Mouse (Mus musculus) liver, embryonic 11.5 days (tissue): ENCODE data around the gene Pde8a. TPM values are rescaled to one million over a fixed set of nuclear protein-coding genes. Genes with fewer than 3 reads are reported as not detected.

Experiments
- ATAC-seq: fragments of 200-750 bp; cut with Nextera tagmentation; replicated peaks from 2 replicates; pipeline ENCODE4 v1.8.0; 2017; ENCODE audit warnings: moderate number of reproducible peaks, mild to moderate bottlenecking, moderate TSS enrichment, moderate library complexity; ENCODE audit not compliant: low FRiP score
- DNase-seq: peaks from one replicate; pipeline ENCODE4 v3.0.0-alpha.2; 2017; ENCODE audit warnings: low spot score
- H3K27ac ChIP-seq: fragments of 300-500 bp; sonication (generic); 2 replicates; pipeline ENCODE4 v1.5.1; 2014; ENCODE audit warnings: mild to moderate bottlenecking, low read depth, low read length, control low read depth
- H3K27me3 ChIP-seq: fragments of 300-500 bp; sonication (generic); replicated peaks from 2 replicates; pipeline ENCODE4 v1.6.1; 2014; ENCODE audit warnings: low read length, mixed read lengths; ENCODE audit not compliant: control insufficient read depth, insufficient read depth
- H3K36me3 ChIP-seq: fragments of 300-500 bp; sonication (generic); 2 replicates; pipeline ENCODE4 v1.6.1; 2014; ENCODE audit warnings: mild to moderate bottlenecking, low read length, moderate library complexity, mixed read lengths; ENCODE audit not compliant: control insufficient read depth, insufficient read depth
- H3K4me1 ChIP-seq: fragments of 300-500 bp; sonication (generic); replicated peaks from 2 replicates; pipeline ENCODE4 v1.6.1; 2014; ENCODE audit warnings: low read length, mixed read lengths; ENCODE audit not compliant: control insufficient read depth, insufficient read depth
- H3K4me2 ChIP-seq: fragments of 300-500 bp; sonication (generic); 2 replicates; pipeline ENCODE4 v1.6.1; 2014; ENCODE audit warnings: mild to moderate bottlenecking, control low read depth, moderate library complexity
- H3K4me3 ChIP-seq: fragments of 300-500 bp; sonication (generic); 2 replicates; pipeline ENCODE4 v1.5.1; 2014; ENCODE audit warnings: low read depth, low read length, control low read depth
- H3K9ac ChIP-seq: fragments of 300-500 bp; sonication (generic); 2 replicates; pipeline ENCODE4 v1.6.1; 2014; ENCODE audit warnings: low read depth, low read length, control low read depth
- H3K9me3 ChIP-seq: fragments of 300-500 bp; sonication (generic); 2 replicates; pipeline ENCODE4 v1.6.1; 2016; ENCODE audit warnings: low read length, inconsistent platforms, mixed read lengths; ENCODE audit not compliant: control insufficient read depth
- WGBS: fragments of 180-500 bp; shearing (Covaris S2); extraction: QIAGEN DNeasy Blood & Tissue Kit; methylation state at CpG from one replicate; pipeline ENCODE4 v1.1.7; 2014; 5-methylcytosine and 5-hydroxymethylcytosine counted together
- polyA plus RNA-seq: library from polyadenylated mRNA; unstranded; fragments of >200 nt; fragmentation: Nextera tagmentation; extraction: Ambion mirVana; gene quantifications from 2 replicates; pipeline ENCODE4 v1.2.1, GENCODE M21; 2014

Pde8a gene
- polyA plus RNA-seq, 1 experiment from 2014 or later, result 1.9 TPM

- WGBS, result 57% methylated on average over 15 of the region's 15 CpGs
- peak overlapping the region; percentile 99 for H3K4me3 ChIP-seq
- no peak for ATAC-seq
- peak overlapping the region; percentile 55 for H3K9ac ChIP-seq
- no peak for DNase-seq
- H3K36me3 ChIP-seq, result peaks cover 28% of the 10 kb centered on the region
- H3K27me3 ChIP-seq, result no peaks in the 10 kb centered on the region
- no peaks in the 10 kb centered on the region for H3K9me3 ChIP-seq
- no peak overlapping the region for H3K27ac ChIP-seq
- peaks cover 16% of the 10 kb centered on the region for H3K4me1 ChIP-seq
- H3K4me2 ChIP-seq, result peak overlapping the region; percentile 63
Observed at GRCm38 (mm10) chr7:81345447-81346170, 132.2 kb downstream of the Pde8a start.

- DNase-seq, result no peak
- WGBS, result 63% methylated on average over 7 of the region's 7 CpGs
- peaks cover 8% of the 10 kb centered on the region for H3K4me1 ChIP-seq
- no peak overlapping the region for H3K9ac ChIP-seq
- no peak overlapping the region for H3K4me3 ChIP-seq
- no peaks in the 10 kb centered on the region for H3K27me3 ChIP-seq
- H3K4me2 ChIP-seq, result no peak overlapping the region
- H3K36me3 ChIP-seq, result peaks cover 6% of the 10 kb centered on the region
- H3K9me3 ChIP-seq, result no peaks in the 10 kb centered on the region
- no peak for ATAC-seq
- H3K27ac ChIP-seq, result no peak overlapping the region
Observed at GRCm38 (mm10) chr7:81348206-81348605, 134.8 kb downstream of the Pde8a start.

GRCm38 (mm10) chr7:81351826-81352225, 138.4 kb downstream of the Pde8a start:
- Histone ChIP-seq H3K4me2 (no peak overlapping the region), H3K36me3 (no peaks in the 10 kb centered on the region), H3K9ac (no peak overlapping the region), H3K4me1 (no peaks in the 10 kb centered on the region), H3K27me3 (peaks cover 7% of the 10 kb centered on the region), H3K9me3 (no peaks in the 10 kb centered on the region), H3K4me3 (no peak overlapping the region), H3K27ac (no peak overlapping the region)
- no peak for DNase-seq
- ATAC-seq, result no peak
- 79% methylated on average over 4 of the region's 4 CpGs for WGBS

GRCm38 (mm10) chr7:81355746-81356145, 142.3 kb downstream of the Pde8a start:
- DNase-seq, result no peak
- Histone ChIP-seq H3K9me3 (no peaks in the 10 kb centered on the region), H3K27ac (no peak overlapping the region), H3K4me3 (no peak overlapping the region), H3K4me2 (no peak overlapping the region), H3K27me3 (peaks cover 7% of the 10 kb centered on the region), H3K4me1 (no peaks in the 10 kb centered on the region), H3K9ac (no peak overlapping the region), H3K36me3 (no peaks in the 10 kb centered on the region)
- 83% methylated on average over 7 of the region's 7 CpGs for WGBS
- no peak for ATAC-seq

GRCm38 (mm10) chr7:81356360-81356759, 143.0 kb downstream of the Pde8a start:
- peaks cover 7% of the 10 kb centered on the region for H3K27me3 ChIP-seq
- no peak overlapping the region for H3K27ac ChIP-seq
- H3K36me3 ChIP-seq, result no peaks in the 10 kb centered on the region
- no peak overlapping the region for H3K9ac ChIP-seq
- WGBS, result 78% methylated on average over 1 of the region's 1 CpGs
- no peaks in the 10 kb centered on the region for H3K4me1 ChIP-seq
- H3K4me3 ChIP-seq, result no peak overlapping the region
- H3K4me2 ChIP-seq, result no peak overlapping the region
- no peaks in the 10 kb centered on the region for H3K9me3 ChIP-seq
- no peak for ATAC-seq
- DNase-seq, result no peak

GRCm38 (mm10) chr7:81356975-81357374, 143.6 kb downstream of the Pde8a start:
- ATAC-seq, result no peak

GRCm38 (mm10) chr7:81367946-81368345, 154.6 kb downstream of the Pde8a start:
- Histone ChIP-seq H3K9ac (no peak overlapping the region), H3K4me3 (no peak overlapping the region), H3K27ac (no peak overlapping the region), H3K27me3 (0 out of 2 replicates have a peak, but pooled peaks cover 5% of the 10 kb centered on the region), H3K9me3 (no peaks in the 10 kb centered on the region), H3K4me2 (no peak overlapping the region), H3K36me3 (no peaks in the 10 kb centered on the region), H3K4me1 (no peaks in the 10 kb centered on the region)
- 75% methylated on average over 3 of the region's 3 CpGs for WGBS
- DNase-seq (no peak), ATAC-seq (no peak)

More at GRCm38 (mm10) chr7:81356975-81357374, 143.6 kb downstream of the Pde8a start:
- no peak overlapping the region for H3K4me2 ChIP-seq
- no peak for DNase-seq
- H3K36me3 ChIP-seq, result no peaks in the 10 kb centered on the region
- no peaks in the 10 kb centered on the region for H3K4me1 ChIP-seq
- H3K9ac ChIP-seq, result no peak overlapping the region
- H3K27ac ChIP-seq, result no peak overlapping the region
- H3K9me3 ChIP-seq, result no peaks in the 10 kb centered on the region
- 78% methylated on average over 7 of the region's 7 CpGs for WGBS
- H3K27me3 ChIP-seq, result peaks cover 7% of the 10 kb centered on the region
- no peak overlapping the region for H3K4me3 ChIP-seq

GRCm38 (mm10) chr7:81369724-81370123, 156.3 kb downstream of the Pde8a start:
- Histone ChIP-seq H3K4me2 (no peak overlapping the region), H3K9ac (no peak overlapping the region), H3K4me1 (no peaks in the 10 kb centered on the region), H3K9me3 (no peaks in the 10 kb centered on the region), H3K27ac (no peak overlapping the region), H3K27me3 (0 out of 2 replicates have a peak, but pooled peaks cover 5% of the 10 kb centered on the region), H3K4me3 (no peak overlapping the region), H3K36me3 (no peaks in the 10 kb centered on the region)
- 60% methylated on average over 3 of the region's 3 CpGs for WGBS
- DNase-seq (no peak), ATAC-seq (no peak)

GRCm38 (mm10) chr7:81371811-81372210, 158.4 kb downstream of the Pde8a start:
- H3K4me3 ChIP-seq, result no peak overlapping the region
- H3K36me3 ChIP-seq, result no peaks in the 10 kb centered on the region
- DNase-seq (no peak), ATAC-seq (no peak)
- H3K4me1 ChIP-seq, result no peaks in the 10 kb centered on the region
- H3K9me3 ChIP-seq, result no peaks in the 10 kb centered on the region
- H3K4me2 ChIP-seq, result no peak overlapping the region
- WGBS, result 29% methylated on average over 5 of the region's 5 CpGs
- no peak overlapping the region for H3K9ac ChIP-seq
- H3K27me3 ChIP-seq, result 0 out of 2 replicates have a peak, but pooled peaks cover 5% of the 10 kb centered on the region
- no peak overlapping the region for H3K27ac ChIP-seq
